Mouse (Mus musculus): ENCODE results near the gene Dnm3. TPM values are rescaled to one million over a fixed set of nuclear protein-coding genes. Genes with fewer than 3 reads are reported as not detected.

Gene Dnm3
- total and polyA plus RNA-seq, 3 experiments, result not detected

GRCm38 (mm10) chr1:162040490-162041274, 437.2 kb downstream of the Dnm3 start:
- peak; percentile 25 for DNase-seq (ENCODE audit: low read depth, low spot score)
- Histone ChIP-seq H3K79me2 (ENCODE audit: control insufficient read depth, insufficient read depth, low read length, poor library complexity) (no peaks in the 10 kb centered on the region), H3K27me3 (ENCODE audit: control insufficient read depth in 1 of 2, insufficient read depth in 2 of 2, low read length in 2 of 2) (peaks cover 2% of the 10 kb centered on the region in 2 experiments; a peak in 3 of 4 replicates), H3K4me1 (ENCODE audit: control insufficient read depth in 1 of 2, insufficient read depth in 2 of 2, low read length in 2 of 2) (0 out of 4 replicates have a peak, but pooled peaks cover 0 to 4% of the 10 kb centered on the region in 2 experiments), H3K9ac (ENCODE audit: control insufficient read depth, low read depth, low read length, poor library complexity, severe bottlenecking) (no peak overlapping the region), H3K4me3 (ENCODE audit: control insufficient read depth in 1 of 2, insufficient read depth in 1 of 2, low read depth in 2 of 2, low read length in 2 of 2) (no peak overlapping the region), H3K27ac (ENCODE audit: control insufficient read depth, low read depth, low read length) (no peak overlapping the region), H3K36me3 (ENCODE audit: control insufficient read depth in 1 of 2, insufficient read depth in 2 of 2, low read length in 2 of 2) (peaks cover 0 to 4% of the 10 kb centered on the region in 2 experiments; a peak in 2 of 4 replicates), H3K9me3 (replicated peaks; ENCODE audit: insufficient read depth, low read length) (no peaks in the 10 kb centered on the region)
- no peak for TF ChIP-seq ELF1 (IDR thresholded peaks at IDR 0.05; ENCODE audit: low read depth, low read length)
- TF ChIP-seq ZC3H11A (IDR thresholded peaks at IDR 0.05; ENCODE audit: low read depth, low read length), result no peak
- no peak for TF ChIP-seq TBP (IDR thresholded peaks at IDR 0.05; ENCODE audit: low read depth, low read length)
- peak; percentile 35; the same call in 1 of the 2 replicates for TF ChIP-seq GATA1 (IDR thresholded peaks at IDR 0.05; ENCODE audit: low read depth, low read length)

- H3K79me2 ChIP-seq (ENCODE audit: control insufficient read depth, insufficient read depth, low read length, poor library complexity), result no peaks in the 10 kb centered on the region
- no peak overlapping the region for H3K9ac ChIP-seq (ENCODE audit: control insufficient read depth, low read depth, low read length, poor library complexity, severe bottlenecking)
- TF ChIP-seq POLR2AphosphoS5 (IDR thresholded peaks at IDR 0.05; ENCODE audit: borderline replicate concordance, low read depth, low read length), result no peak
- no peak for TF ChIP-seq TCF12 (IDR thresholded peaks at IDR 0.05; ENCODE audit: low read depth, low read length)
- DNase-seq (ENCODE audit: low read depth, low spot score), result no peak
- no peaks in the 10 kb centered on the region for H3K9me3 ChIP-seq (replicated peaks; ENCODE audit: insufficient read depth, low read length)
- 0 out of 4 replicates have a peak, but pooled peaks cover 0 to 4% of the 10 kb centered on the region in 2 experiments for H3K4me1 ChIP-seq (ENCODE audit: control insufficient read depth in 1 of 2, insufficient read depth in 2 of 2, low read length in 2 of 2)
- no peak overlapping the region for H3K27ac ChIP-seq (ENCODE audit: control insufficient read depth, low read depth, low read length)
- H3K27me3 ChIP-seq (ENCODE audit: control insufficient read depth in 1 of 2, insufficient read depth in 2 of 2, low read length in 2 of 2), result peaks cover 2% of the 10 kb centered on the region in 2 experiments; a peak in 3 of 4 replicates
- no peak overlapping the region for H3K4me3 ChIP-seq (ENCODE audit: control insufficient read depth in 1 of 2, insufficient read depth in 1 of 2, low read depth in 2 of 2, low read length in 2 of 2)
- peaks cover 0 to 4% of the 10 kb centered on the region in 2 experiments; a peak in 2 of 4 replicates for H3K36me3 ChIP-seq (ENCODE audit: control insufficient read depth in 1 of 2, insufficient read depth in 2 of 2, low read length in 2 of 2)
Observed at GRCm38 (mm10) chr1:162039808-162040207, 438.0 kb downstream of the Dnm3 start.

GRCm38 (mm10) chr1:162039011-162039595, 438.7 kb downstream of the Dnm3 start:
- Histone ChIP-seq H3K36me3 (ENCODE audit: control insufficient read depth in 1 of 2, insufficient read depth in 2 of 2, low read length in 2 of 2) (peaks cover 0 to 4% of the 10 kb centered on the region in 2 experiments; a peak in 2 of 4 replicates), H3K4me3 (ENCODE audit: control insufficient read depth in 1 of 2, insufficient read depth in 1 of 2, low read depth in 2 of 2, low read length in 2 of 2) (peak overlapping the region; percentile 40 to 42), H3K27ac (ENCODE audit: control insufficient read depth, low read depth, low read length) (no peak overlapping the region), H3K79me2 (ENCODE audit: control insufficient read depth, insufficient read depth, low read length, poor library complexity) (no peaks in the 10 kb centered on the region), H3K27me3 (ENCODE audit: control insufficient read depth in 1 of 2, insufficient read depth in 2 of 2, low read length in 2 of 2) (peaks cover 0 to under 1% of the 10 kb centered on the region in 2 experiments; a peak in 2 of 4 replicates), H3K9me3 (replicated peaks; ENCODE audit: insufficient read depth, low read length) (no peaks in the 10 kb centered on the region), H3K9ac (ENCODE audit: control insufficient read depth, low read depth, low read length, poor library complexity, severe bottlenecking) (no peak overlapping the region), H3K4me1 (ENCODE audit: control insufficient read depth in 1 of 2, insufficient read depth in 2 of 2, low read length in 2 of 2) (0 out of 4 replicates have a peak, but pooled peaks cover 0 to 4% of the 10 kb centered on the region in 2 experiments)
- TF ChIP-seq ZC3H11A (IDR thresholded peaks at IDR 0.05; ENCODE audit: low read depth, low read length) (no peak), SMC3 (IDR thresholded peaks at IDR 0.05; ENCODE audit: low read depth, low read length) (no peak), MAZ (IDR thresholded peaks at IDR 0.05; ENCODE audit: low read depth, low read length) (no peak), MAX (IDR thresholded peaks at IDR 0.05; ENCODE audit: low read length) (no peak), CTCF (IDR thresholded peaks at IDR 0.05 in 2 of 3, conservative IDR thresholded peaks at IDR 0.05 in 1 of 3; ENCODE audit: control insufficient read depth in 1 of 3, insufficient read depth in 1 of 3, low read depth in 2 of 3, low read length in 3 of 3, poor library complexity in 1 of 3, severe bottlenecking in 1 of 3) (no peak), TCF12 (IDR thresholded peaks at IDR 0.05; ENCODE audit: low read depth, low read length) (no peak), UBTF (IDR thresholded peaks at IDR 0.05; ENCODE audit: borderline replicate concordance, insufficient read depth, low read depth, low read length) (no peak), TBP (IDR thresholded peaks at IDR 0.05; ENCODE audit: low read depth, low read length) (peak; percentile 48; the same call in 1 of the 2 replicates)
- peak; percentile 29 for DNase-seq (ENCODE audit: low read depth, low spot score)
